Mouse (Mus musculus): Measurements from ENCODE around the gene Dgke. TPM values are rescaled to one million over a fixed set of nuclear protein-coding genes. Genes with fewer than 3 reads are reported as not detected.

Gene Dgke
- total and polyA plus RNA-seq, 3 experiments = 4.8 to 17.0 (median 13.4) TPM

- TF ChIP-seq ETS1 (conservative IDR thresholded peaks at IDR 0.05; ENCODE audit: low read depth, low read length) (no peak; the same call in 1 of the 2 replicates), RAD21 (IDR thresholded peaks at IDR 0.05; ENCODE audit: low read depth, low read length) (peak; percentile 60), JUN (IDR thresholded peaks at IDR 0.05; ENCODE audit: insufficient read depth, low read depth, low read length) (no peak), ZNF384 (IDR thresholded peaks at IDR 0.05; ENCODE audit: low read depth, low read length) (peak; percentile 44), ZC3H11A (IDR thresholded peaks at IDR 0.05; ENCODE audit: low read depth, low read length) (no peak; the same call in 1 of the 2 replicates), ELF1 (IDR thresholded peaks at IDR 0.05; ENCODE audit: low read depth, low read length) (peak; percentile 47; the same call in 1 of the 2 replicates), UBTF (IDR thresholded peaks at IDR 0.05; ENCODE audit: low read depth, low read length) (no peak), MEF2A (IDR thresholded peaks at IDR 0.05; ENCODE audit: borderline replicate concordance, low read depth, low read length) (0 out of 2 replicates have a peak, but pooled peaks have one; percentile 42), GABPA (IDR thresholded peaks at IDR 0.05; ENCODE audit: insufficient replicate concordance, low read depth, low read length) (no peak)
Measured at GRCm38 (mm10) chr11:89069303-89069702, 2.7 kb upstream of the Dgke start (continued).

DNA sequence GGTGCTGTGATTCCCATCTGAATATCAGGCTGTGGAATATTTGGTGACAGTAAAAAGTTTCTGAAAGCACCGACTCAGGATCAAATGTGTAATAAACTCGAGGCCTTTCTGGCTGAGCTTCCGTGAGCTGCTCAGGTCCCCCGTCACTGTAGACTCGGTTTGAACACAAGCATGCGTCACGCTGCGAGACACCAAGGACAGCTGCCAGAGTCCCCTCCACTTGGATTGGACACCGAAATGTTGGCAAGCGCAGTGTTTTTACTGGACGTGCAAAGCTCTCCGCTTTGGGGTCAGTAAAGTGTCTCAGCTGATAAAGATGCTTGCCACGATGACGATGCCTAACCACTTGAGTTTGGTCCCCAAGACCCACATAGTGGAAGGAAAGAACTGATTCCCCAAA, 2.0 kb upstream of the Dgke start:
- H3K27ac ChIP-seq (ENCODE audit: insufficient read depth, low read depth) = no peak overlapping the region
- no peak overlapping the region for H3K9ac ChIP-seq (ENCODE audit: insufficient read depth, low read depth)
- dilution Hi-C loops (cut with MboI; ENCODE audit: extremely low pct_ligation_motif_present, extremely low pct_unique_long_range_greater_than_20kb, low sequenced_read_pairs) = no loop called here
- in situ Hi-C loops (cut with MboI; ENCODE audit: low pct_ligation_motif_present, low pct_unique_long_range_greater_than_20kb, low sequenced_read_pairs) = no loop called here
- H3K4me2 ChIP-seq (ENCODE audit: insufficient read depth, low read depth, poor library complexity, severe bottlenecking) = no peak overlapping the region
- H3K27me3 ChIP-seq (replicated peaks) = no peaks in the 10 kb centered on the region
- no peak for TF ChIP-seq JUN (IDR thresholded peaks at IDR 0.05; ENCODE audit: insufficient read depth, low read depth, low read length)
- no peak overlapping the region for H3K4me3 ChIP-seq (replicated peaks in 1 of 3; ENCODE audit: low read depth in 2 of 3, low read length in 2 of 3, poor library complexity in 1 of 3)
- peaks cover 0 to 35% of the 10 kb centered on the region in 2 experiments; a peak in 2 of 4 replicates for H3K4me1 ChIP-seq (ENCODE audit: control insufficient read depth in 1 of 2, insufficient read depth in 2 of 2)
- no peaks in the 10 kb centered on the region for H3K36me3 ChIP-seq (replicated peaks in 1 of 2; ENCODE audit: control insufficient read depth in 1 of 2, insufficient read depth in 1 of 2, low read length in 1 of 2)
- H3K79me2 ChIP-seq (replicated peaks; ENCODE audit: control insufficient read depth, extremely low read depth, insufficient read depth, poor library complexity, severe bottlenecking) = no peaks in the 10 kb centered on the region
- H3K9me3 ChIP-seq (replicated peaks; ENCODE audit: low read length) = peaks cover 3% of the 10 kb centered on the region
- no peak for DNase-seq (ENCODE audit: extremely low read depth)

DNA sequence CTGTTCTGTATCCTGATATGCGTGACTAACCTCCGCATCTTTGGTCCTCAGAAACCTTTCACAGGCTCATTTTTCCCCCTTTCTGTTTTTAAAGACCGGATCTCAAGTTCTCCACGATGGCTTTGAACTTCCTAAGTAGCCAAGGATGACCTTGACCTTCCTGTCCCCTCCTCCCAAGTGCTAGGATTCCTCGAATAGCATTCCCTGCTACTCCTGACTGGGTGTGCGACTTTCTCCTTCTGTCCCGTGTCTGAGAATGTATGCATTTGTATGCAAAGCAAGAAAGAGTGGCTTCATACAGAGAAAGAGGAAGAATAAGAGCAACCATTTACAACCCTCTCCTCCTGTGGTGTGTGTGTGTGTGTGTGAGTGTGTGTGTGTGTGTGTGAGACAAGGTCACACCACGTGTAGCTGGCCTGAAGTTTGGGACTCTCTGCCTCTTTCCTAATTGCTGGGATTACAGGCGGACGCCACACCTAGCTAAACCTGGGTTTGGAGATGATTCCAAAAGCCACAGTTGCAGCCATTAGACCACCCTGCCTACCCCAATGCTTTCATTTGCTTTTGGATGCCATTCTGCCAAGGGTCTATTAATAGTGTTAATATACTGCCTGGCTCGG, 1.3 kb upstream of the Dgke start:
- TF ChIP-seq CHD2 (IDR thresholded peaks at IDR 0.05; ENCODE audit: low read length) = no peak
- no peak for TF ChIP-seq USF2 (conservative IDR thresholded peaks at IDR 0.05; ENCODE audit: low read depth, low read length)
- no peak for TF ChIP-seq CHD1 (IDR thresholded peaks at IDR 0.05; ENCODE audit: low read depth, low read length)
- TF ChIP-seq E2F4 (IDR thresholded peaks at IDR 0.05; ENCODE audit: insufficient replicate concordance, low read depth, low read length) = no peak
- TF ChIP-seq POLR2A (IDR thresholded peaks at IDR 0.05; ENCODE audit: low read depth, low read length) = no peak
- no peak for TF ChIP-seq JUND (conservative IDR thresholded peaks at IDR 0.05; ENCODE audit: low read depth, low read length)
- TF ChIP-seq GABPA (IDR thresholded peaks at IDR 0.05; ENCODE audit: insufficient replicate concordance, low read depth, low read length) = no peak
- no peak for TF ChIP-seq MAZ (IDR thresholded peaks at IDR 0.05; ENCODE audit: low read depth, low read length)
- TF ChIP-seq RAD21 (IDR thresholded peaks at IDR 0.05; ENCODE audit: low read depth, low read length) = no peak
- no peak for TF ChIP-seq SIN3A (IDR thresholded peaks at IDR 0.05; ENCODE audit: low read length)
- no peaks in the 10 kb centered on the region for H3K27me3 ChIP-seq (replicated peaks)
- no peak overlapping the region for H3K9ac ChIP-seq (ENCODE audit: insufficient read depth, low read depth)
- H3K9me3 ChIP-seq (replicated peaks; ENCODE audit: low read length) = peaks cover 3% of the 10 kb centered on the region
- H3K36me3 ChIP-seq (replicated peaks in 1 of 2; ENCODE audit: control insufficient read depth in 1 of 2, insufficient read depth in 1 of 2, low read length in 1 of 2) = no peaks in the 10 kb centered on the region
- peaks cover 0 to 35% of the 10 kb centered on the region in 2 experiments; a peak in 2 of 4 replicates for H3K4me1 ChIP-seq (ENCODE audit: control insufficient read depth in 1 of 2, insufficient read depth in 2 of 2)
- in situ Hi-C loops (cut with MboI; ENCODE audit: low pct_ligation_motif_present, low pct_unique_long_range_greater_than_20kb, low sequenced_read_pairs) (no loop called here), dilution Hi-C loops (cut with MboI; ENCODE audit: extremely low pct_ligation_motif_present, extremely low pct_unique_long_range_greater_than_20kb, low sequenced_read_pairs) (no loop called here)
- H3K79me2 ChIP-seq (replicated peaks; ENCODE audit: control insufficient read depth, extremely low read depth, insufficient read depth, poor library complexity, severe bottlenecking) = no peaks in the 10 kb centered on the region
- DNase-seq (ENCODE audit: extremely low read depth) = no peak
- H3K27ac ChIP-seq (ENCODE audit: insufficient read depth, low read depth) = no peak overlapping the region
- H3K4me2 ChIP-seq (ENCODE audit: insufficient read depth, low read depth, poor library complexity, severe bottlenecking) = no peak overlapping the region
- H3K4me3 ChIP-seq (replicated peaks in 1 of 3; ENCODE audit: low read depth in 2 of 3, low read length in 2 of 3, poor library complexity in 1 of 3) = no peak overlapping the region
